Mouse (Mus musculus) retina, adult 2 months (tissue): ENCODE measurements around the gene Akap13.
"Not testable (repeated sequence)": the region's sequence is repeated elsewhere in the genome, so short reads cannot be mapped to it uniquely, and the experiment has no call there.

ENCODE experiments used
- DNase-seq: peaks from one replicate; pipeline ENCODE4 v3.0.0-alpha.2; 2012; ENCODE audit warnings: low read depth, low spot score

The Akap13 gene

DNA sequence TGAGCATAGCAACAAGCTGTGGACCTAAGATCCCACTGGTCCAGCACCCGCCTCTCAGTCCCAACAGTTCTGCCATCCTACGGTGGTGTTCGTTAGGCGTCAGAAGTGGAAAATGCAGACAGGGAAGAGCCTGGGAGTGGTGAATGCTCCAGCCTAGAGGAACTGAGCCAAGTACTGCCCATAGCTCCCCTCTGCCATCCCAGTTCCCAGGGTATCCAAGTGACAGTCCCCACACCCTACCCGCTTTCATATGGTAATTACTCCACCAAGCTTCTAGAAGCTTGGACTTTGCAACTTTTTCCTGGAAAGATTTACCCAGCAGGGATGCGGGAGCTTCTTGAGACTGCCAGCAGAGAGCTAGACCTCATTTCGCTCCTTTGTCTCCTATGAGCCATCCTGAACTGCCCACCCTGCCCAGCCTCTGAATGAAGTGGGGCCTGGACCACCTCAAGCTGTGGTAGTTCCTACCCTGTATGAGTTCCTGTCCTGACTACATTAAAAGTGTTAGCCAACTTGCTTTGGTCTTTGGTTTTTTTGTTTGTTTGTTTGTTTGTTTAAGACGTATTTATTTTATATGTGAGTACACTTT lies 300.6 kb downstream of the Akap13 start:
- no peak for DNase-seq

DNA sequence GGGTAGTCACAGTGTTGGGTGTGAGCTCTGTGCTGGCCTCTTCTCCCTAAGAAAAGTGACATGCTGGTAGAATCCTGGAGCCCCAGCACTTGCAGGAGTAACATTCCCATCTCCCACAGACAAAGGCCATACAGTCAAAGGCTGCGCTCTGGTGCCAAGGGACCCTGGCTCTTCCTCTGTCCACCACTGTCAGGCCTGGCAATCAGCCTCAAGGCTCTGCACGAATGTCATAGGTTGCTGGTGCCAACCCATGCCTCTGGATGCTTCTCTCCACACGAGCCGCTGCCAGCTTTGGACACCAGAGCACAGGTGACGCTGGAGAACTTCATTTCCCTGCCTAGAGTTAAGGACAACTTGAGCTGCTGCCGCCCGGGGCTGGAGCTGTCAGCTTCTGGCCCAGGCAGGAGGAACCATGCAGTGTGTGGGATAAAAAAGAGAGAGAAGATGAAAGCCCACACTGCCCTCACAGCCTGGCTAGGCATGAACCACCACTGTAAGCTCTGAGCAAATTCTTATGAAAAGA lies 304.7 kb downstream of the Akap13 start:
- no peak for DNase-seq

DNA sequence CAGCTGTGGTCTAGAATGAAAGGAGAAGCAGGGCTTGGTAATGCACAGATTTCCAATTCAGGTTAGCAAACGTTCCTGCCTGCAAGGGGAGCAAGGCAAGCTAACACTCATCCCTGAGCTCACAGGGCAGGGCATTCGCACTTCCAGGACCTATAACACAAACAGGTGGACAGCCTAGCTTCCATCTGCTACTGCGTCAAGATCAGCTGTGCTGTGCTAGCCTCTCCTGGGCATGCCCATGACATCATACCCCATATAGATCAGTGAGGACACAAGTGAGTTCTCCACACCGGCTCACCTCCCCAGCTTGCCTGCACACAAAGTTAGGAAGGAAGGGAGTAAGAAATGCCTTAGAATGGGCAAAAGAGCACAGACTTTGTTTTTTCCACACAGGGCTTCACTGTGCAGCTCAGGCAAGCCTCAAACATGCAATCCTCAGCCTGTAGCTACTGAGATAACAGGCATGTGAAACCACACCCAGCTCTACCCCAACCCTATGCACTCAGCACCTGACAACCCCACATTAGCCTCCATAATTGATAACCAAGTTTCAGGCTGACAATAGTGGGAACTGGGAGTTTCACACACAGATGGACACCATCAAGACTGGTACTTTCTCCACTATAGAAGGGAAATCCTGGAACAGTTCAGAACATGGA lies 305.5 kb downstream of the Akap13 start:
- not testable (repeated sequence) for DNase-seq

DNA sequence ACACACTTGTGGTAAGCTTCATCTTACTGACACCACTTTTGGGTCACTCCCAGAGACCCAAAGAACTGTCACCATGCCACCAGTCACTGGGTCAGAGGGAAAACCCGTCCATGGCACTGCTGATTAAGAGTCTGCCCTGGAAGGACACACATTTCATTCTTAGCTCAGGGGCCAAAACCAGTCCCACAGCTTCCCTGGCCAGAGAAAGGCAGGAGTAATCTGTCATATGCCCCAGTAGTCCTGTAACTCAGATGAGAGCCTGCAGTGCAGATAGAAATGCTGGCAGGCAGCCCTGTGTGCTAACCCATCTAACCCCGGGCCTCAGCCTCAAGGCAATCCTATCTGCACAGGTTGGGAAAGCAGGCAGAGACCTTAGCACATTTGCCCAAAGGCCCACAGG lies 306.9 kb downstream of the Akap13 start:
- DNase-seq, result not testable (repeated sequence)

DNA sequence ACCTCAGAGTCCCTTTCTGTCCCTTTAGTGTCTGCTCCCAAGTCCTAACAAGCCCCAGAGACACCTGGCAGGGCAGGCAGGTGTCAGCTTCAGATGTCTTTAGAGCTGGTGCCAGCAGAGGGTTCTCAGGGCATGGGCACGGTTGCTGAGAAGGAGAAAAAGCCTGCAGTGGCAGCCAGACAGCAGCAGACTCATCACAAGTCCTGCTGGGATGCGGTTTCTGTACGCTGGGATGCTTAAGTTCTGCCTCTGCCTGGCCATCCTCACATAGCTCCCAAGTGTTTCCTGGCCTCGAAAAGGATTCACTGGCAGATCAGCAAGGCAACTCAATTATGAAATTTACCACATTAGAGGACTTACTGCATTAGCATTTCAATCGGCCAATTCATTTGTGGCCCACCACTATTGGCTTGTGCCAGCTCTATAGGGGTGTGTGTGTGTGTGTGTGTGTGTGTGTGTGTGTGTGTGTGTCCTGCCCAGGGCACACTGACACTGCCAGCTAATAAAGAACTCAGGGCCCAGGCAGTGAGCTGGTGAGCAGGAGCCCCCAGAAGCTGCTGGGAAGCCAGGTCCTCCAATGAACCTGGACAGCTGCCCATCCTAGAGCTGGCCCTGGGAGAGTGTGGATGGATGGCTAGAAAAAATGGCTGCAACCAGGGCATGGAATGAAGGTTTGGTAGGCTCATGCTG lies 311.9 kb downstream of the Akap13 start:
- not testable (repeated sequence) for DNase-seq

DNA sequence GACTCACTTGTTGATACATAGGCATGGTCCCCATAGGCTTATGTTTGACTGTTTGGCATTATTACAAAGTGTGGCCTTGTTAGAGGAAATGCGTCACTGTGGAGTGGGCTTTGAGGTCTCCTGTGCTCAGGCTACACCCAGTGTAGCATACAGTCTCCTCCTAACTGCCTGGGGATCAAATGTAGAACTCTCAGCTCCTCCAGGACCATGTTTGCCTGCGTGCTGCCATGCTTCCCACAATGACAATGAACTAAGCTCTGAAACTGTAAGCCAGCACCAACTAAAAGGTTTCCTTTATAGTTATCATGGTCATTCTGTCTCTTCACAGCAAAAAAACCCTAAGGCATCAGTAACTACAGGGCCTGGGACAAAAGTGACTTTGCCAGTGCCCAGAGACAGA lies 312.8 kb downstream of the Akap13 start:
- no peak for DNase-seq

DNA sequence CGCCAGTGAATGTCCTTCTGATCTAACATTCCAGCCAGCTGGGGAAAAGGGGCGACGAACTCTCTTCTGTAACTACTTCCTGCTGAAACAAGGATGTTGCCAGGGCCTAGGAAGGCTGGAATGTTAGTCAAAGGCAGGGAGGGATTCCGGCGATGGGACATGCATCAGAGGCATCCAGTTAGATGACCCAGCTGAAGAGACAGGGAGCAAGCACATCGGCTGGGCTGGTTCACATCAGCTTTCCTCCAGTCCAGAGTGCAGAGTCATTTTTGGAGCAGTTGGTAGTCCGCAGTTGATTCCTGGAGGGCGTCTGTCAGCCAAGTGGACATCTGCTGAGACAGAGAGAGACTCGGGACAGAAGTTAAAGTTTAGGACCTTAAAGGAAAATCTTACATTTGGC lies 314.6 kb downstream of the Akap13 start:
- DNase-seq, result no peak

DNA sequence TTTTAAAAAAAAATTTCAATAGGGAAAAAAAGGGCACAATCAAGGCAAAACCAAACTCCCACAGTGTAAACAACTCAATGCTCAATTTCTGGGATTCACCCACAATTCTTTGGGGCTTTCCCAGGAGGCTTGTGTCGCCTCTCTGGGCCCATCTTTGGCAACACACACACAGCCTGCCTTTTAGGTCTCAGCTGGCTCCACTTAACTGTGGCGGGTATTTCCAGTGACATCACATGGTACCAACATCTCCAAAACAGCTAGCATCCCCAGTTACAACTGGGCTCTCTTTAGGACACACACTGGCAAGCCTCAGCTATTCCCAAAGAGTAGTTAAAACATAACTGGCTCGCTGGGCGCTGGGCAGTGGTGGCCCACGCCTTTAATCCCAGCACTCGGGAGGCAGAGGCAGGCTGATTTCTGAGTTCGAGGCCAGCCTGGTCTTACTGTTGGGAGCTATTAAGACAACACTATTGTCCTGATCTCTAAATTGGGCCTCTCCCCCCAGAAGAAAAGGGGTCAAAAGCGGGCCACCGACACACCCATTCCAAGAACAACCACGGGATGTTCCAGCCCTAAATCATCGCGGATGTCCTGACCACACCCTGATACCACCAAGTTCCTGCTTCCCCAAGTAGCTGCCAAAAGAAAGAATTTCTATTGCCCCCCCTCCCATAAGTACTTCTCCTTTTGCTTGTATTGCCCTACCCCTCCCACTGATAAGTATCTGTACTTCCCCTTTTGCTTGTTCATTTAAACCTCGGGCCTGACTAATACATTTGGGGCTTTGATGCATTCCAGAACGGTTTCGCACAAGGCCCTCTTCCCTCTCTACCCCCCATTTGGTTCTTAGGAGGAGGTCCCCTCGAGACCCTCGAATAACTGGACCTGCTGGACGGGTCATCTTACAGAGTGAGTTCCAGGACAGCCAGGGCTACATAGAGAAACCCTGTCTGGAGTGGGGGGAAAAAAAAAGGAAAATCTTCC lies 319.1 kb downstream of the Akap13 start:
- not testable (repeated sequence) for DNase-seq

DNA sequence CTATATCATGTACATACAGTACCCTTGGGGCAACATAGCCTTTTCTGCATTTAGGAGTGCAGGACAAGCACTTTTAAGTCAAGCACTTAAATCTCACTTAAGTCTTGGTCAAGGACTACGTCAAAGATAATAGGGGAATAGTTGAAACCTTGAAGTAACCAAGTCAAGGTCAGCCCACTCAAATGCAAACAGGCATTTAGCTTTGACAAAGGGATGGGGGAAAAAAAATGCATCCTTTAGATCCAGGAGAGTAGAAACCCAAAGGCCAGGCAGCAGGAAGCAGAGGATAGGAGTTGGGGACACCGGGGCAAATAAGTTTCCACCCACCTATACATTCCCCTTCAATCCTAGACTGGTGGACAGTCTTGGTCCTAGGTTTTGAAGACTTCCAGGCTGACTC lies 322.7 kb downstream of the Akap13 start:
- no peak for DNase-seq

DNA sequence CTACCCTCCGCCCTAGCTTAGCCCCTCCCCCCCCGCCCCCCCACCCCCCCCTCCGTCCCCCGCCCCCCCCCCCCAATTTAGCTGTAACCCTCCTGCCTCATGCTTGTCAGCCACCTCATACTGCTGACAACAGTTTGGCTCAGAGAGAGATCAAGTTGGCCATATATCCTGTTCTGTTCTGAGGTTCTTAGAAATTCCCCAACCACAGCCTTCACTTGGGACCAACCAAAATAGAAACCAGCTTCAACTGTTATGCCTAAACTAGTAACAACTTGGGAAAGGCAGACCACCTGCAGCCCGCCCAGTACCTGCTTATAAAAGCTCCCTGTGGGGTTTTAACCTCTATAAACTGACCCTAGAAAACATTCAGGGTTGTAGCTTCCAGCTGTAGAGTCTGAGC lies 325.5 kb downstream of the Akap13 start:
- no peak for DNase-seq

DNA sequence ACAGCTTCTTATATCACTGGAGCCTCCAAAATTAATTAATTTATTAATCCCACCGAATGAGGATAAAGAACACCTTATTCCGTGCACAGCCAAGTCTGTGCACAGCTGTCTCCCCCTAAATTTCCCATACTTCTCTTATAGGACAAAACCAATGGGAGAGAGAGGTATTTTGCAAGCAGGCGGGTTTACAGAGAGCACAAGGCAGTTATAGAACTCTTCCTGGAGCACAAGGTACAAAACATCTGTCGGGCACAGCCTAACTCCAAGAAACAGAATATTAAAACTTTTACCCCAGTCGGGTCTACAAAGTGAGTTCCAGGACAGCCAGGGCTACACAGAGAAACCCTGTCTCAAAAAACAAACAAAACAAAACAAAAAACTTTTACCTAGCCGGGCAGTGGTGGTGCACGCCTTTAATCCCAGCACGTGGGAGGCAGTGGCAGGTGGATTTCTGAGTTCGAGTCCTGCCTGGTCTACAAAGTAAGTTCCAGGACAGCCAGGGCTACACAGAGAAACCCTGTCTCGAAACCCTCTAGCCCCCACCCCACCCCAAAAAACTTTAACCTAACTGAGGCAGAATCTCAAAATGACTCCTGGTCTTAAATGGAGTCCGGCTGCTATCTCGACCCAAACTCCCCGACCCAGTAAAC lies 326.1 kb downstream of the Akap13 start:
- DNase-seq, result no peak

DNA sequence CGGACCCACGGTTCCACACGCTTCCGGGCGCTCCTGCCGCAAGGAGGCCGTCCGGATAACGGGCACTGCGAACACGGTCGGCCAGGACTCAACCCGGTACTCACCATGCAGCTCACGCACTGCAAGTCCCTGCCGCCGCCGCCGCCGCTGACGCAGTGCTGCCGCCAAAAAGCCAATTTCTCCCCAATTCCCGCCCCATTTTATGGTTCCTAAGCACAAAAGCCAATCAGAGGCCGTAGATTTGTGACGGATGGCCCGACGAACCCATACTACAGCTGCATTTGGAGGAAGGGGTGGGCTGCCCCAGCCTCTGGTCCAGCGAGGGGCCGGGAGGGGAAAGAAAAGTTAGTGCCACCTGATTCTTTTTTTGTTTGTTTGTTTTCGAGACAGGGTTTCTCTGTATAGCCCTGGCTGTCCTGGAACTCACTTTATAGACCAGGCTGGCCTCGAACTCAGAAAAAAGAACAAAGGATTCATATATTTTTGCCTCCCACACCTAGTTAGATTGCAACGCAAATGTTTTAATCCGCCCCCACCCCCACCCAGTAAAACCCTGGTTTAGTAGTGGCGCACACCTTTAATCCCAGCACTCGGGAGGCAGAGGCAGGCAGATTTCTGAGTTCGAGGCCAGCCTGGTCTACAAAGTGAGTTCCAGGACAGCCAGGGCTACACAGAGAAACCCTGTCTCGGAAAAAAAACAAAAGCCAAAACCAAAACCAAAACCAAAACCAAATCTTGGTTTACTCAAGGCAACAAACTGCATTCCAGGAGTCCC lies 326.8 kb downstream of the Akap13 start:
- DNase-seq, result peak; percentile 11

DNA sequence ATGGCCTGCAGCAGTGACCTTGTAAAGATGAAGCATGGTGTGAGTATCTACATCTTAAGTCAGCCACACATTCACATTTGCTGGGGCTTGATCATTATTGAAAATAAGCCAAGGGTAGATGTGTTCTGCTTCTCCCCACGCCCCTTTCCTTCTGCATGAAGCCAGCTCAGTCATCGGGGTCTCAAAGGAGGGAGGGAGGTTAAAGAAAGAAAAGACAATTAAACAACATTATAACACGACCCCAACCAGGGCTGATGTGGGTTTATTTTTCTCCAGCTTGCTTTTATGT lies 327.3 kb downstream of the Akap13 start:
- no peak for DNase-seq

DNA sequence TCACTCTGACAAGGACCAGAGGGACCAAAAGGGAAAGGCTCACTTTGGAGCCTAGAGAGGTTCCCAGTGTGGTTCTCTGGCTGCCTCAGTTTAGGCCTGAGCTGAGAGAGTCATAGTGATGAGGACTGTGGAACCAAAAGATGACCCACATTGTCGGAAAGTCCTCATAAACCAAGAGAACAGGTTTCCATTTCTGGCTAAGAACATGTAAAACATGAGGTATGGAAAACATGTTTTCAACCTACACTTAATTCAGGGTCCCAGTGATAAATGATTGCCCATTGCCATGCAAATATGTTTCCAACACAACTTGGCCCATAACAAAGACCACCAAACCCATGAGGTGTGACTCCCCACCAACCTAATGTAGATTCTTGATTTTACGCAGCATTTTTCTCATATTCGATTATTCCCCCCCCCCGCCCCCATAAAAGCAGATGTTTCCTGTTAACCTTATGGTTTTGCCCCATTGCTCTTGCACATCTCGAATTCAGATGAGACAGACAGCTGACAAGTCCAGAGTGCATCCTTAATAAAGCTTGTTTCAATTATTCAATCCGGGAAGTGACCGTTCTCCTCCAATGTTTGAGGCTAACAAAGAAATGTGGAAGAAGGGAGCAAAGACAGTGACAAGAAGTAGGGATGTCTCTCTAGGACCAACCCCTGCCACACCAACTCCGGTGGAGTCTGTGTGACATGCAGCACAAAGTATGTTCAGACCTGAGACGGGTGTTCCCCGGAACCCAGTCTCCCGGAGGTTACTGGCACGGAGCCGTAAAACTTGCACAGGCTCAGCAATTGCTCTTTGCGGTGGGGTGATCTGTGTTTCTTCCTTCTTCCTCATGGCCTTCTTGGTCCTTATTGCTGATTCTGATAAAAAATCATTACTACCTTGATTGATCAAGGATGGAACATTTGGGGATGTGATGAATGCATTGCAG lies 330.3 kb downstream of the Akap13 start:
- DNase-seq, result no peak

DNA sequence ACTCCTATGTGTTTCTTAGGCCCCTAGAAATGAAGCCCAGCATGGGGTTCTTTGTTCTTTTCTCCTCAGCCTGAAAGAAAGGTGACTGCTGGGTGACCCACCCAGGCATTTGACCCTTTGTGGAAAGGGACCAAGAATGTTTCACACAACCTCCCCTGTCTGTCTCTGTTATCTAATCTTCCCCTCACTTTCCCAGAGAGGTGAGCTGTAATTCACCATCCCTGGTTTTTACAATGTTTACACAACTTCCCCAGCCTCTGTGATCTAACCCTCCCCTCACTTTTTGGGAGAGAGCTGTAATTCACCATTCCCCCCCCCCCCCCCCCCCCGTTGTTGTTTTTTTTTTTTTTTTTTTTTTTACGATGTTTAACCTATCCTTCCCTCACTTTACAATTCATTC lies 331.5 kb downstream of the Akap13 start:
- DNase-seq, result no peak

DNA sequence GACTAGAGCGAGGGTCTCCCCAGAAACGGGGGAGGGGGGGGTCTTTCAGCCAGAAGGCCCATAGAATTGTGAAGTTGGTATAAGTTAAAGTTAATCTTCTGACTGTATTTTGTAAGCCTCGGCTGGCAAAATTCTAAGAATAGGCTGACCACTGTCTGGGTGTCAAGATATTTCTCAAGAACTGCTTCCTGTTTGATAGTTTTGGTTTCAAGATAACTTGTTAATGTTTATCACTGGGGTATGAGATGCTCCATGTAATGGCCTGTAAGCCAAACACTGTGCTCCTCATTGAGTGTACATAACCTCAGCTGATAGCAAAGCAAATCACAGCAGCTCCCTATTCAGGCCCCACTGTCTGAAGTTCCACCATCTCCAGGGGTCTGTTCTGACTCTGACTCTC lies 332.0 kb downstream of the Akap13 start:
- DNase-seq, result no peak

DNA sequence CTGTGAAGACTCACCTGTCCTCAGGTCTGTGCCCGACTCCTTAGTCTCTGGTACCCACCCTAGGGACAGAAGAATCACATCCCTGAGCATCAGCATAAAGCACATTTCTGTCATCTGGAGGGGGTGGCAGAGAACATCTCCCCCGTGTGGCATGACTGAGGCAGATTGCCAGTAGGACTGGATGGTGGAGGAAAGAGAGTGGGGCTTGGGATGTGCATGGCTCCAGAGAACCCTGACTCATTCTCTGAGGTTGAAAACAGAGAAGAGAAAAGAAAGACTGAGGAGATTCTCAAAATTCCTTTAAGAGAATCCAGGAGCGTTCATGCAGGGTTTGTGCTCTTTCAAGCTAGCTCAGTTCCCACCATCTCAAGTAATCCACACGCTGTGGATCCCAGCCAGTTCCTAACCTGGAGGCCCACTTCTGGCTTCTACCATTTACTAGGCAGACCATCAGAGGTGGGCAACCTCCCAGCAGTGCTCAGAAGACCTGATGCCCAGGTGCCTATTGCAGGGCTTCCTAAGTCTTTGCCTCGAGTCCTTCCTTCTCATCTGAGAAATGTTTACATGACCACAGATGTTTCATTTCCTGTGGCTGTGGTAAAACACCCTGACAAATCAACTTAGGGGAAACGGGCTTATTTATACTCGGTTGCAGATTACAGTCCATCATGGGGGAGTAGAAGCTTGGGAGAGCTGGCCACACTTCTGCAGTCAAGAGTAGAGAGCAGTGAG lies 332.9 kb downstream of the Akap13 start:
- DNase-seq, result not testable (repeated sequence)

DNA sequence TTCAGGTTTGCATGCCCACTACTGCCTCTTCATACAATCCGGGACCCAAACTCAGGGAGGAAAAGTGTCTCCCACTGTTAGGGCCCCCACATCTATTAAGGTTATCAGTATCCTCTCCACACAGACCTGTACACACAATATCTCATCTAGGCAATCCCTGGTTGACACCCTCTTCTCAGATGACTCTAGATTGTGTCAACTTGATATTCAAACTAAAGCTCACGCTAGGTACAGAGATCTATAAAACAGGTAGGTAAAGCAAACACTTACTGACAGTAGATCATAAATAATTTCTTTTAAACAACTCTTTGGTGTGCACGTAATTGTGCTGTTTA lies 333.4 kb downstream of the Akap13 start:
- not testable (repeated sequence) for DNase-seq

DNA sequence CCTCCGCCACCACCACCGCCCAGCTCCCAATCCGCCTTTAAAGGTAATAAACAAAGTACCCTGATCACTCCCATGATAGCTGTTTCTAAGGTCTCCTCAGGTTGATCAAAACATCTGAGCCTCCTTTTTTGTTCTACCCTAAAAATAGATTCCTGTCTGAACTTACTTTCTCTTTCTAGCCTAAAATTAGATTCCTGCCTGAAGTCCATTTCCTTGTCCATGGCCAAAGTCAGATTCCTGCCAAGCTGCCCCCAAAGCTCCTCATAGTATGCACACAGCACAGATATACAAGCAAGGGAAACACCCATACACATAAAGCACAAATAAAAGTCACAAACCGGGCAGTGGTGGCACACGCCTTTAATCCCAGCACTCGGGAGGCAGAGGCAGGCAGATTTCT lies 334.4 kb downstream of the Akap13 start:
- no peak for DNase-seq
